Mouse (Mus musculus) cerebellum, adult 18-20 months (tissue): ENCODE measurements at regions not wholly inside any gene's neighbourhood (a gene's known extent, or its start where the extent isn't known, plus 50 kb on each side); places are given as distances from the start of the nearest gene placed in this dataset.

Experiments
- DNase-seq, 2 experiments: peaks; one replicate each; pipeline ENCODE4 v3.0.0; 2021

DNA sequence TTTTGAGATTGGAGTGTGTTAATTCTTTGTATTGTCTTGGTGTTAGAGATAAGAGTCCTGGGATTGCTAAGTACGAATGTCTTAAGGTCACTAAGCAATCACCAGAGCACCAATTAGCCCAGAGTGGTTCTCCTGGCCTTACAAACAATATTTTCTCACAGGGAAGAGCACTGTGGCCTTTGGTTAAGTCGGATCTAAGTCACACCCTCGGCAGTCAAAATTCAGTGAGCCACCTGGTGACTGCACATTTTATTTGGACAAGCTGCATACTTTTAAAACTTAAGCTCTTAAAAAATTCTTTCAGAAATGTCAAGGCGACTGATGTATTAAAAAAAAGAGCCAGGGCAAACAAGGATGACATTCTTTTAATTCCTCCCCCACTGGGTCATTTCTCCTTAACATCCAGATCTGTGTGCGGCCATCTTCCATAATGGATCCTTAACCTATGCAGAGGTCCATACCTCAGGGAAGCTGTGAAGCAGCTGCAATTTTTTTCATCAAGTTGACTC, 60.9 kb upstream of the Foxa2 start:
- DNase-seq, result no peak

DNA sequence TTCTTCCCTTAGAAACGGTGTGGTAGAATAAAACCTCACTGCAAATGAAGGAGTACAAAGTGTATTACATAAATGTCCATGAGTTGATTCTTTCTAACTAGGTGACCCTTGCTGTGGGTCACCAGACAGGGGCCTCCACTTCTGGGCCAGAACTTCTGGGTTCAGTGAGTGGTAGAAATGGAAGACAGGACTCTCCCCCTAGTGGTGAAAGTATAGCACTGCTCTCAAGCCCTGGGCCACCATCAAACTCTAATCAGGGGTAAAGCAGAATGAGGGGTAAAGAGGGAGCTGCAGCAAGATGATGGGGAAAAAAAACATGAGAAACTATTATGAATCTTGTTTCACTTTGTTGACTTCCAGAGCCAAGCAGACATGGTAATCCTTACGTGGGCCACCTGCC, 63.4 kb upstream of the Foxa2 start:
- no peak for DNase-seq

DNA sequence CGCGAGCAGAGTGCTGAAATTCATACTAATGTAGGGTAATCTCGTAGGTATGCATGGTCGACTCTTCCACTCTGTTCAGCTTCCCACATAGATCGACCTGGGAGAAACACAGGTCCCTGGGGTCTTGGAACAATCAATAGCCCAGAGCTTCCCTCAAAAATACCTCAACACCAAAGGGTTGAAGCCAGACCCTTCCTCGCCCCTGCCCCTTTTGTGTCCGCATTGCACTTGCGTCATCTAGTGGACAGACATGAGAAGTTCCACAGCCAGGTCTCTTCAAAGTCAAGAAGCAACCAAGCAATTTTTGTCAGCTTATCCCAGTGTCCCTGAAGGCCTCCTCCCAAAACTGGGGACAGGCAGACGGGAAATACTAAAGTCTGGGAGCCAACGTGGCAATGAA, 65.1 kb upstream of the Foxa2 start:
- peak in 1 of 2 experiments; percentile 1 for DNase-seq

DNA sequence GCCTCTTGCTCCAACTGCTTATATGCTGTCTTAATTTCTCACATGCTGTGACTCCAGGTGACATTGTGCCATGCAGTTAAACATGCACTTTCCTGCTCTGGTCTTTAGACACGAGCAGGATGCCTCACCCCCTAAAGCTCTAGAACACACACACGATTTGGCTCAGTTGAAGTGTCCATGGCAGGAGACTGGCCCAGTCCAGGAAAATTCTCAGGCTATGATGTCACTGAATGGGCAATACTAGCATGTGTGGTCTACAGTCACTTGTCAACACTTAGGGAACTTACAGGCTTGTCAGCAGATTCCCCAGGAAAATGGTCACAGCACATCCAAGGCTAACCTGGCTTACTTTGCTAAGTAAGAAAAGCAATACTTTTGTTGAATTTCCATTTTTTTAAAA, 66.4 kb upstream of the Foxa2 start:
- no peak for DNase-seq

DNA sequence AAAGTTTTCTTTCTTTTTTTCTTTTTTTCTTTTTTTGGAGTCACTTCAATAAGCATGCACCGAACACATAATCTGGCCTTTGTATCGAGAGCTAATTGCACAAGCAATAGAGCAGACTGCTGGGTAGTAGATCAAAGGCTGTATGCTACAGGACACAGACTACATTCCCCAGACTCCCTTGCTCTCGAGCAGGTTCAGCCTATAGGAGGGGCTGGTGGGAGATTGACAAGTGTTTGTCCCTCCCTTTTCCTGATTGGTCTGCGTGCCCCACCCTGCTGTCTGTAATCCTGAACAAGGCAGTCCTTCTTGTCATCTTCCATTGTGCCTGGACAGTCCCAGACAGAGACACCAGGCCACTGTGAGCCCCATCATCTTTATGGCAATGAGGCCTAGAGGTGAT, 67.8 kb upstream of the Foxa2 start:
- no peak for DNase-seq

DNA sequence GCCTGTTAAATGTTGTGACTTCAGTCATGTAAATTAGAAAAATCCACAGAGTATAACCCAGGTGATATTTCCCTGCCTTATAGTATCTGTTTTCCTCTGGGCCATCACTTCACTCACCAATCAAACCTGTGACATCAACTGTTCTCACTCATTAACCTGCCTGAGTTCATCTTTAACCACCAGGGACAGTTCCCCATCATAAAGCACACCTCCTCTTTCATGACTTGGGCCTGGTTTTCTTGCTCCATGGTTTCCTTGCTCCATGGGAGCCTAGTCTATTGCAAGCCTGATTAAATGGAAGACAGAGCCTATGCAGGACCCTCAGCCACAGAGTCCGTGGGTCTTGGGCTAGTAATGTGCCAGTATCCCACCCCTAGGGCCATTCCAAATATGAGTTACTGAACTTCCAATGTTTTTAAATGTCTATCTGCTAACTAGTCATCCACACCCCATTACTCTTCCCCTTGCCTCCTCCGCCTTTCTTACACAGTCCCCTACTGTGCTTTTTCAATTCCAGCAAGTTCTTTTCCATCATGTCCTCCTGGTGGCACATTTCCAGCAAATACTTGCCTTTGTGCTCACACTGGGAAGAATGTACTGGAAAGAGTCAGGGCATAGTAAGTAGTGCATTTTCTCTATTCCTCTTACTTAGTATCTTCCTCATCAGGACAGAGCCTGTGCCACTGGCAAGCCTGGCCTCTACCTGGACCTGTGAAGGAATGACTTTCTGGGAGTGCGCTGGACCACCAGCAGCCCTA, 69.4 kb upstream of the Foxa2 start:
- DNase-seq, result no peak

DNA sequence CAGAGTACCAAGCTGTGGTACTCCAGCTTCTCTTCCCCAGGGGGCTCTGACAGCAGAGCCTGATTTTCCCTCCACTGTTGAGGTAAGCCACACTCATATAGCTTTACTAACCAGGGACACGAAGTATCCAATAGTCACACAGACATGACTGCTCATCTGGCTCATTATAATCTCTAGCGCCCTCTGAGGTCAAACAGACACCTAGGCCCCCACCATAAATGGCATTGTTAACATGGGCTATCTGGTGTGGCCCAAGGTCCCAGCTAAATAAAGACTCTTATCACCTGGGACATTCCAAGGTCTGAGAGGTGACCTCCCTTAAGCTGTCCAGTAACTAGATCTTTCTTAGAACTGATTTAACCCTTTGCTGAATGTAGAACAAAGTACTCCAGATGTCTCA, 70.7 kb upstream of the Foxa2 start:
- DNase-seq, result no peak

DNA sequence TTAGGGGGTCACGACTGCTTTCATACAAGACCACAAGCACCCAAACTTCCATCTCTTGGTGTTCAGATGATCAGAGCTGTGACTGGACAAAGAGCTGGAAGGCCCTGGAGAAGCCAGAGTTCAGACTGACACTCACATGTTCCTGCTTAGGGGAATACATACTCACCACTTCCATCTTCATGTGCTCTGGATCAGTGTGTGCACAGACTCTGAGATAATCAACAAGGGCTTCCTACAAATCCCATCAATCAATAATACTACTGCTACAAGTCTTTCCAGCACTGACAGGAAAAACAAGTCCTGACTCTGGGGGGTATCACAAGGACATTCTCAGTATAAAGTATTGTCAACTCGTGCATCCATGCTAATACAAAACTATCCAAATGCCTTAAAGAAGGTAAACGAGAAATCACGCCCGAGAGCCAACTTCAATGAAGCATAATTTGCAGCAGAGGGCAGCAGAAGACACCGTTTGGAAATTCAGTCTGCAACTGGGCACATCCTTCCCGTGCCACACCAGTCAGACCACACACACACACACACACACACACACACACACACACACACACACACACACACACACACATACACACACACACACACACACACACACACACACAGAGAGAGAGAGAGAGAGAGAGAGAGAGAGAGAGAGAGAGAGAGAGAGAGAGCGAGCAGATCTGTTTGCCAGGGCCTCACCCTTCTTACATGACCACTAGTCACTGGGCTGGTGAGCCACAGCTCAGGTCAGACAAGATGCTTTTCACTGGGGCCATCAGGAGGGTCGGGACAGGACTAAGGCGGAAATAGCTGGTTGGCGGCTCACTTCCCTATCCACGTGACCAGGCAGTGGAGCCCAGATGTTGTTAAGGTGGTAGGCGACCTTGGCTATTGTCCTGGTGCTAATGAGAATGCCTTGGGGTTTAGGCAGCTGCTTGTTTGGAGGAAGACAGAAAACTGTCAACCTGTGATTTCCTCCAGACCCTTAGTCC, 75.4 kb upstream of the Foxa2 start:
- DNase-seq, result peak; percentile 3 to 6

DNA sequence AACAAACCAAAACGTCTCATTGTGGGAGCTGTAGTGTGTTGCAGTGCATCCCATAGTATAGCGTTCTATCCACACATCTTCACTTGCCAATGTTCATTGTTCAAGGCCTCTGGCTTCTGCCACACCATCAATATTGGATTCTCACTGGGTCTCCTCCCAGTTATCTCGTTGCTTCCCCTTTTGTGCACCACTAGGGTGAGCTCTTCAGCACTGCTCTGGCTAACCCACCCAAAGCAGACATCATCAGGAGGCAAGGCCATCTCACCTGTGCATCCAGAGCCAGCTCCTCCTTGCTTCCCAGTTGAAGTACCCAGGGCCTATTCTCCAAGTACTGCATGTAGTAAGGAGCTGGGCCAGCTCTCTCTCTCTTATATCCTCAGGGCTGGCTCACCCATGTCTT, 77.0 kb upstream of the Foxa2 start:
- DNase-seq, result no peak

DNA sequence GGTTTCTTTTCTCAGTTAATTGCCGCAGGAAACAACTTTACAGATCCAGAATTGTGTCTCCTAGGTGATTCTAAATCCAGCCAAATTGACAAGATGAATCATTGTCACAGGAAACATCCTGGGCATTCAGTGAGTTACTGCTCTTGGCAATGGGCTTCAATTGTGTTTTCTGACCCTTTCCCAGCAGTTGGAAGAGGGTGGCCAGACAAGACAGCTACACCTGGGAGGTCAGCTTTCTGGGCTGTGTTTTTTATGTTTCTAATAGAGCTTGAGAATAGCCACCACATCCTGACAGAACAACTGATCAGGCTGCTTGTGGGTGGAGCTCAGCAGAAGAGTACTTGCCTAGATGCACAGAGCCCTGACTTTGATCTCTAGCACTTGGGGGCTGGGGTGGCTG, 87.0 kb upstream of the Foxa2 start:
- no peak for DNase-seq

DNA sequence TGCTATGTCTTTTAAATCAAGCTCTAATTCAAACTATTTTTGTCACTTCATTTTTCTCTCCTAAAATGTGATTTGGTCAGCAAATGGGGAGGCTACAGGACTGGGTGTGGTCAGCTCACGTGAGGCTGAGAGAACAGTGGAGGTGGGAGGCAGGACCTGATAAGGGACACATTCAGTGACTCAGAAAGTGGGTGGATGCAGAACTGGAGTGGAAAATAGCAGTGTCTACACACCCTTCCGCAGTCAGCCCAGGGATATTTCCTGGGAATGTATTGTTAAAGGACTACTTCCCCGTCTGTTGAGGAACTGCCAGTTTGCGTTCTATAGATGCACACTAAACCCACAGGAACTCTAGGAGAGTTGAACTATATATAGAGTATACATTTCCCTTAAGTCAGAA, 95.2 kb upstream of the Foxa2 start:
- no peak for DNase-seq

DNA sequence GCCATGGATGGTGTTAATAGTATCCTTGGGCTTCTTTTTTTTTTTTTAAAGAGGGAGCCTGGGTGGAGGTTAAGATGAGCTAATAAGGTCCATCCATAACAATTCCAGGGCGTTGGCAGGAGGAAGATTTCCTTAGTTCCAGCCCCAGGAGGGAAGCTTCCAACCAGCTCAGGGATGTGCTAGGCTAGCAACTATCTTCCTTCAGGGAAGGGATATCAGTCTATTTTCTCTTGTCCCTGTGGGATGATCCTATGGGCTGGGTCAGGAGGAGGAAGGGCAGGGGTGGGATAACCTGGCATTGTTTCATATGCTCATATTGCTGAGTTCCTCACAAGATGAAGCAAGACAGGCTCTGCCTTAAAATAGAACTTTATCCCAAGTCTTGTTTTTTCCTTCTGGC, 98.0 kb upstream of the Foxa2 start:
- no peak for DNase-seq

DNA sequence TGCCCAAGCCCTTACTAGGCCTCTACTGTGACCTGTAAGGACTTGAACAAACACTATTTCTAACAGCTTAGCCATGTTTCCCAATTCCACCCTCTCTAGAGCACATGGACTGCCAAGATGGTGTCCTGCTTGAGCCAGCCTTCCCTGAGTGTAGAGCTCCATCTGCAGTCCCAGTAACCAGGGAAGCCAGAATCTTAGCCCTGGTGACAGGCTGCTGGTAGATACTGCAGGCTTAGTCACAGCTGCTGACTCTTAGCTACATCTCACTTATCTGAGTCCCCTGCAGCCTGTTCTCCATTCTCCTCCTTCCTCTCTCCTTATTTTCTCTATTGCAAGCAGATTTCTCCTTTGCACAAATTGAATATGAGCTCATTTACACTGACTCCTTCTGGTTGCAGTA, 101.5 kb upstream of the Foxa2 start:
- no peak for DNase-seq

DNA sequence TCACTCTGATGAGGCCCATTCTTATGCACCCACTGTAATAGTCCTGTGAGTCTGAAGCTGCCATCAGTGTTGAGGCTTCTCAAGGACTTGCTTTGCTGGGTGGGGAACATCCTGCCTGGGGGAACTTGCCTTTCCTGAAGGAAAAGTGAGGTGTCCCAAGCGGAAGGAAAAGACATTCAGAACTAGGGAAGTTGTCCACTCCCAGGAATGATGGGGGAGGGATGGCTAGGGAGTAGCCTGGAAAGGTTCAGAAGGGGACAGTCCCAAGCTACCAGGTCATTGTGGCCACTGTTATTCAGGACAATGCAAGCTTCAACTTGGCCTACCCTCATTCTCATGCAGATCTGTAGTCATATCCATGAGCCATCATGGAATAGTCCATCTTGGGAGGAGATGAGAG, 102.7 kb upstream of the Foxa2 start:
- no peak for DNase-seq

DNA sequence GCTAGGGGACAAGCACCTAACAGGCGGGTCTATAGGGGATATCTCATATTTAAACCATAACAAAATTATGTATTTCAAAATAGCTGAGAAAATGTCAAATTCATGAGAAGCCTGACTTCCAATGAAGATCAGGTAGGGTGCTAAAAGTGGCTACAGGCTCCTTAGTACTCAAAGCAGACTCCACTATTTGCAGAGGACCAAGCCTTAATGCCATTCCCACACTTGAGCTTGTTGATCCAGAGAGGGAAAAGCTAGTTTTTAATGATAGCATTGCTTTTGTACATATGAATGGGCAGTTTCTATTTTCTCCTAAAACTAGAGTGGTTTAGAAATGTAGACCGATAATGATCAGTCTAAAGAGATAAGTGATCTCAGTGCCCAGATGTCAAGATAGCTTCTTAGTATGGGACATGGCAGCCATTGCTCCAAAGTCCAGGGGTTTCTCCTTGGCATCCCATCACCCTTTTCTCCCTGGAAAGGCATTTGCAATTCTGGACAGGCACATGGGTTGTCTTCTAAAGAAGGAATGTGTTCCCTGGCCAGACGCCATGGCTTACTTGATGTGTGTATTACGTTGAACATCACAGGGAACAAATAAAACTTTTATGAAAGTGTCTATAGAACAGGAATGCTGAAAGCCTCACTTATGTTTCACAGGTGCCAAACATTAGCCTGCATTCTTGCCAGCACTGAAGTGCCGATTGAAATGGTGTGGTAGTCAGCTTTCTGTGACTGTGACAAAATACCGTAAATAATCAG, 106.9 kb upstream of the Foxa2 start:
- DNase-seq, result no peak

DNA sequence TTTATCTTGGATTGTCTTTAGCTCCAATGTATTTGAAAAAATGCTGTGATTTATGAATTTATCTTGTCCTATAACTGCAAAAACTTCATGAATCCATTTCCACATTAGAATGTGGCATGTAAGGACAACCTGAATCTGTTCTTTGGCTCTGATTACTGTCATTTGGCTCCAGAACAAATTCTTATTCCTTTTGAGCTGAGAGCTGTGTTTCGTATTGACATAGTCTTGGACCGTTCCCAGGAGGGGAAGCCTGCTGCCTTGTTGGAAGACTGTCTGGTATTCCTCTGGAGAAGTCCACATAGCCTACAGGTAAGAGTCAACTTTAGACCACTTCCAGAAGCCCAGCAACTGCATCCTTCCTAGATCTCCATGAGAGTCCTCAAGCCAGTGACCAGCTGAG, 109.4 kb upstream of the Foxa2 start:
- DNase-seq, result no peak

DNA sequence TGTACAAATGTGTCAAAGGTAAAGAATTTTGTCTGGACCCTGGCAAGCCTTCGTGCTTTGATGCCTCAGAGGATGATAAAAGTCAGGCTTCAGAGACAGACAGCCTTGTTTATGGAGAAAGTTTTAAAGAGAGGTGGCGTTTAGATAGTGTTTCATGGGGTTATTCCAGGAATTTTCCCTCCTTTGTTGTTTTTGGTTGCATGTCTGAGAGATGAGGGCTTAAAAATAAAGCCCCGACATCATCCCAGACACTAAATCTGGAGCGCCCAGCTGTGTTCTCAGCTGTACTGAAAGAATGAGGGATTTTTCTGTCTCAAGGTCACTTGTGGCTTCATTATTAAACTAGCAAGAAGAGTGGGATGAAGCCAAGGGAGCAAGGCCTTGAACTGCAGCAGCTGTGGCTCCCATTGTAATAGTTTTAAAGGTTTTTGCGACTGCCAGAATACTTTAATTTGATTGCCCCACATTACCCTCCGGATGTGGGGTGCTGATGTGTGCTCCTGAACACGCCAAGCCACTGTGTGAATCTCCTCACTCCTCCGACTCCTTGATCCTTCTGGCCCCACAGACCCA, 112.3 kb upstream of the Foxa2 start:
- no peak for DNase-seq

DNA sequence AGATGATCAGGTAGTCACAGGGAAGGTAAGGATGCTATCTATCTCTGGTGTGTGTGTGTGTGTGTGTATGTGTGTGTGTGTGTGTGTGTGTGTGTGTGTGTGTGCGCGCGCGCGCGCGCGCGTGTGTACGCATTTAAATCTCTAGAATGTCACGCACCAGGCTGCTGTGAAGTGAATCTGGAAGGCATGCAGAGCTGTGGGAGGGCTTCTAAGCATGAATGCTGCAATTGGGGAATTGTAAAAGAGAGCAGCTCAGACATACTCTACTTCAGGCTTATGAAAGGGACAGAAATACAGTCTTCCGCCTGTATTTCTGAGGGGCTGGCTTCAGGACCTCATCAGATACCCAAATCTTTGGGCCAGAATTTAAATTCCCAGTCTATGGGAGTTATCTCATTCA, 114.2 kb upstream of the Foxa2 start:
- no peak for DNase-seq

DNA sequence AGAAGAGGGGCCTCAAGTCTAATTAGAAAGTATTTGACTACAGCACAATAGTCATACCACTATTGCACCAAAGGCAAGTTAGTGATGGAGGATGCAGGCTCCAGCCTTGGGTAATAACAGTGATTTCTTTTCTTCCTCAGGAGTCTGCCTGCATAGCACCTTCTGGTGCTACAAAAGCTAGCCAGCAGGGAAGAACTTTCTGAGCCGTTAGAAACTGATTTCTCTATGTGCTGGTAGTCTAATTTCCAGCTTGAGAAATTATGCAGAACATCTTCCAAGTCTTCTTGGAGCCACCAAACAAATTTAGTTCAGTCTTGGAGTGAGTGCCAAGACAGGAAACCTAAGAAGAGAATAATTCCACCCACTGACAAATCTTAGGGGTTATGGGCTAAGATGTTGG, 115.2 kb upstream of the Foxa2 start:
- no peak for DNase-seq

DNA sequence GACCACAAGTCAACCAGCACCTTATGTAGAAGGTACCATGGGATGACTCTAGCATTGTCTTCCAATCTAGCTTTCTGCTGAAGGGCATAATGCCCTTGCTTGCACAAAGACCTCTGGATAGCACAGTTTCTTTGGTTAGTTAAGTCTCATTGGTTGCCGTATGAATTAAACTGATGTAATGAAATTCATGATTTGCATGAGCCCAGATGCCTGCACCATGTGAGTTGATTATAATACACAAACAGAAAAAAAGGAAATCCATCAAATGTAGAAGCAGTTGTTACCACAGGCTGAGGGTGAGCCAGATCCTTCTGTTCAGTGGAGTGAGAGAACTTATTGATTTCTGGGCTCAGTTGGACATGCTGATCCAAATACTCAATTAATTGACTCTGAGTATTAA, 115.8 kb upstream of the Foxa2 start:
- DNase-seq, result no peak

DNA sequence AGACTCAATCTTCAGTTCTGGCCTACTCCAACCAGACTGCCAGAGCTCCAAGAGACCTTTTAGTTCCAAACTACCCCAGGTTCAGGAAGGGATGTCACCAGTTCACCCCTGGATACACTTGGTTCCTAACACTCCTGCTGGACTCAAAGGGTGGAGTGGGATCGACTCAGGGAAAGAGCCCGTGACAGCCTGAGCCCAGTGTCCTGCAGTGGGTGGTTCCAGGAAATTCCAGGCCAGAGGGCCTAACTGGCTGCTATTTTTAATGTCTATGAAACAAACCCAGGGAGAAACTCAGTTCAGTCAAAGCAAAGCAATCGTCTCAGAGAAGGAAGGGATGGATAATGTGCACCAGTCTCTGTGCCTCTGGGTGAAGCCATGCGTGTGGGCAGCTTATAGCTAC, 124.3 kb upstream of the Foxa2 start:
- DNase-seq, result no peak

DNA sequence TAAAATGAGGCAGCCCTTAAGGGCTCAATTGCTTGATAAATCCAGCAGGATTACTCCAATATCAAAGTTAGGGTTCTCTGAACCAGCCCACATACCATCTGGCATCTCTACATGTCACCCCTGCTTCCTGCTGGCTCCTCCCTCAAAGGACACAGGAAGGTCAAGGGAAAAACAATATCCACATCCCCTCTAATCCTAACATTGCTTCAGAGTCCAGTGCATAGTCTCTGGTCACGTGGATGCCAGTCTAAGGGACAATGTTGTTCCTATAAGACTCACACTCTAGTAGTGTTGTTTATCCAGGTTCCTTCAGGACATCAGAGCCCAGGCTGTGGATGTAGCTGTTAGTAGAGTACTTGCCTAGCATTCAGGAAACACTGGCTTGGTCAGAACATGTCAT, 124.9 kb upstream of the Foxa2 start:
- no peak for DNase-seq
